Mouse (Mus musculus) CD8-positive naive resting alpha-beta T cell, adult 2 months (primary cell): Measurements from ENCODE around the gene Irf2bp2.

ENCODE experiments used
- DNase-seq, 2 experiments: peaks; one replicate each; pipeline ENCODE4 v3.0.0; 2022; ENCODE audit warnings: low read depth in 2 of 2, low spot score in 2 of 2

The Irf2bp2 gene

DNA sequence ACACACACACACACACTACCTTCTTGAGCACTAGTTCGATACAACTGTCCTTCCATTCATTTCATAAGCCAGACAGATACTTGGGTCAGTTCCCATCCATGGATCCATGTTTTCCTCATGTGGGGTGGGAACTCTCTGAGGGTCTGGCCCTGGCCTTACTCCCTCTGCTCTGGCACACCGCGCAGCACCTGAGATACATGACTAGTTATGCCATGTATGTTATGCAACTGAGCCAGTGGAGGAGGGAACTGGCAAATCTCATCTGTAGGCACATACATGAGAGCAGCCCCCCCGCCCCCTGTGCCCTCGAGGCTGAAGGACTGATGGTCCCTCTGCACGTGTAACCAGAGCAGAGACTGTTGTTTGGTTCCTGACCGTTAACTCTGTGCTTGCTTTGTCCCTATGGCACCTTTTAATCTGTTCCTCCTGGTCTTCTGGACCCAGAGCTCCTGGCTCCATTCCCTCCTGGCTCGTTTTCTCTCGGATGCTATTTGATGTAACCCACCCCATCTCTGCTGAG lies 23.2 kb downstream of the Irf2bp2 start:
- DNase-seq, result no peak

DNA sequence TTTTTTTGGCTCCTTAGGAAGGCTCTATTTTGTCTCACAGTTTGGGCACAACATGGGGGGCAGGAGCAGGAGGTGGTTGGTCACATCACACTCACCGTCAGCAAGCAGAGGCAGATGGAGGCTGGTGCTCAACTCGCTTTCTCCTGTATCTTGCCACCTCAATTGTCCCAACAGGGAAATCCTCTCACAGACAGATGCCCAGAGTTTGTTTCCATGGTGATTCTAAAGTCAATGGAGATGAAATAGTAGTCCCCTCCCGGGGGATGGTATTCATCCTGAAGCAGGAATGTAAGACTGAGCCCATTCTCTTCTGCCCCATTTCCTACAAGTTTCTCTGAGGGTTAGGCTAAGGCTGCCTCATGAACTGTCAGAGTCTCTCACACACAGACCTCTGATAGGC lies 23.7 kb downstream of the Irf2bp2 start:
- DNase-seq, result no peak

DNA sequence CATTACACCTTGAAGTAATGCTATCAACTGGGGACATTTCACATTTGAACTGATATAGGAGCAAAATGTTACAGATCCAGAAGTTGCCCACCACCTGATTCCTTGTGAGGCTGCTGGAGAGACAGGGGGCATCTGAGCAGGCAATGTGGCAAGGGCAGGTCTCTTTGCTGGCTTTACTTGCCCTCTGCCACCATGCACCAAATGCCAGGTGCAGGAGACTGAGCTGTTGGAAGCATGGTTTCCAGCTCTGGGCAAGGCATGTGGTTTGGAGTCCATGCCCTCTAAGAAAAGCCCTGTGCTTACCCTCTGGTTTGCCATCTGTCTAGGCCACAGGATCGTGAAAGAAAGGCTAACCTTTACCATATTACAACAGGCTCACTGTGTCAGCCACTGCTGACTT lies 24.1 kb downstream of the Irf2bp2 start:
- DNase-seq, result no peak

DNA sequence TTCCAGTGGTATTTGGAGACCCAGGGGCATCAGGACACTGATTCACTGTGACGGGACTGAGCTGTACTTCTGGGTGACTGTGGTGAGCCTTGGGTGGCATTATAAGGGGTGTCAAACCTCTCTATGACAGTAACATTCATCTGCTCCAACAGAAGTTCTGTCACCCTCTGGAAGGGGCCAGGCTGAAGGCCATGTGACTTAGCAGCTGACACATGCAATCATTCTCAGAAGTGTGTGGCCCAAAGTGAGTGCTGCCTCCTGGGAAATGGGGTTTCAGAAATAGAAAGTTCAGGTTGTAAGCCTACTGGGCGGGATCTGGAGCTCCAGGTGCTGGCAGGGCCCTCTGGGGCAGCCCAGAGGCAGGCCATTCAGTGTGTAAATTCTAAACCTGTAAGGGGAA lies 26.1 kb downstream of the Irf2bp2 start:
- DNase-seq, result no peak

DNA sequence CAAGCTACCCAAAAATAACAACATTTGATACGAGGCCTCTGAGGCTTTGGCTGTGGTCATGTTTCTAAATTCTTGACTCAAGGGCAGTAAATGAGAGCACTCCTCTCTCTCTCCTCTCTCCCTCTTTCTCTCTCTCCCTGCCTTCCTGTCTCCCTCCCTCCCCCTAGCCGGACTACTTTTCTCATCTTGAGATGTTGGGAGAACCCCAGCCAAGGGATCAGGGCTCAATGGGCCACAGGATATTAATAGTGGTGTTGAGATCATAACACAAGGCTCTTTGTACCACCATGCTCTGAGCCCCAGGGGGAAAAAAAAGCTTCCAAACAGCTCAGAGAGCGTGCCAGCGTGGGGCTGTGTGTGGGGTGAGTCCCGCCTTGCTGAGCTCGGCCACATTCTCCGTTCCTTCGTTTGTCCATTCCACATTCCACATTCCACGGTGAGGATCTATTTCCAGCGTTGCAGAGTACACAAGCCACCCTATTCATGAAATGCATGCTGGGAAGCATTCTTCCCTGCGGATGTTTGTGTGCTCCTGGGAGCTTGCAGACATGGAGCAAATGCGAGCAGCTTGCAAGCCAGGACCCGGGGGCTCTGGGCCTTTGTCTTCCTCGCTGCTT lies 27.2 kb downstream of the Irf2bp2 start:
- no peak for DNase-seq

DNA sequence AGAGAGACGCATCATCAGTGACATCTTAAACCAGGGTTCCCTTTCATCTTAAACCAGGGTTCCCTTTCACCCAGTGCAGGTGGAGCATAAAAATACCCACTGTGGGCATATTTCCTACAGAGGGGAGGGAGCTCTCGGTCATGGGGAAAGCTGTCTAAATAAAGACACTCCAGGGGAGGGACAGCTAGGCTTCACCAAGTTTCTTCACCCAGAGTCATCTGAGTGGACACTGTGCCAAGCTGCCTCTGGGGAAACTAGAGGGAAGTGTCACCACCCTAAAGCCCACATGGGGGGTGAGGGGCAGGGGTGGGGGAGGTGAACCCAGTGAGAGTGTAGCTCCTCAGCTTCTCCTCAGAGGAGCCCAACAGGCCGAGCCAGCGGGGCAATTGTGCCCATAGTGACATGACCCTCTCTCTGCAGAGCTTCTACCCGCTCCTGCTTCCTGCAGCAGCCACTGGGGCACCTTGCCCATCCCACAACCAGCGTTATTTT lies 27.8 kb downstream of the Irf2bp2 start:
- DNase-seq, result no peak

DNA sequence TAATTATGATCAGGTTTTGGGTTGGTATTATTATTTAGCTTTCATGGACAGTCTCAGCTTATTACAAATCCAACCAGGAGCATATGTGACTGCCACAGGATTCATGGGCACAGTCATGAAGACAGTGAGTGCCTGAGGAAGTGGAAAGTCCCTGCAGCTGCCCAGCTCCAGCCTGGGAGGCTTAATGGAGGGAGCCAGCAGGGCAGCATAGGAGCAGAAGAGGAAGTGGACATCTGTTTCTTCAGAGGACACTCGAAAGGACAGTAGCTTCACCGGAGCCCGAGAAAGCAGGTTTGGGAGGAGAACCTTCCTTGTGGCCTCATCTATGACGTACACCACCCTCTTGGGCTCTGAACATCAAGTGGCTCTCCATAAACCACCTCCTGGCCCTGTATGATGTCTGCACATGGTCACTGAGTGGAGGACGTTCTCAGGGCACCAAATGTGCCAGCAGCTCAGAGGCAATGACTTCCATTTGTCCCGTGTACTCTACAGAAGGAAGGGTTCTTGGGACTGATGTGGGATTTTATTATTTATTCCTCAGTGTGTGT lies 28.5 kb downstream of the Irf2bp2 start:
- DNase-seq, result no peak

DNA sequence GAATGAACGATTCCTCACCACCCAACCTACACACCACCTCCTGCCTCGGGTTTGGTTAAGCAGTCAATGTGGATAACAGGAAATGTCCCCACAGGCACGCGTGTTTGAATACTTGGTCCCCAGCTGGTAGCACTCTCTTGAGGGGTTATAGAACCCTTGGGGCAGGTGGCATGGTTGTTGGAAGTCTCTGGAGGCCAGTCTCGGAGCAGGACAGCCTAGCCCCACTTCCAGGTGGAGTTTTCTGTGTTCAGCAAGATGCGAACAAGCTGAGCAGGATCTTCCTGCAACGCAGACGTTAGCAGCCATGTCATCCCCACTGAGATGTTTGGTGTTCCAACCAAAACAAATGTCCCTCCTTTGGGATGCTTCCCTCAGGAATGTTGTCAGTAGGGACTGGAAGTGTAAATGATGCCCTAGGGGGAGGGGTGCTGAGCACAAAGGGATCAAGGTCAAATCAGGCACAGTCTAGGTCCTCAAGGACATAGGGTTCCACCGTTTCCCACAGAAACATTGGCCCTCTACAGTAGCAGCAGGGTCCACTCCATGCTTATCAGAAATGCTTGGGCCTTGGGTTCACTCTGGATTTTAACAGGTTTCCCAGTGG lies 29.1 kb downstream of the Irf2bp2 start:
- DNase-seq, result no peak

DNA sequence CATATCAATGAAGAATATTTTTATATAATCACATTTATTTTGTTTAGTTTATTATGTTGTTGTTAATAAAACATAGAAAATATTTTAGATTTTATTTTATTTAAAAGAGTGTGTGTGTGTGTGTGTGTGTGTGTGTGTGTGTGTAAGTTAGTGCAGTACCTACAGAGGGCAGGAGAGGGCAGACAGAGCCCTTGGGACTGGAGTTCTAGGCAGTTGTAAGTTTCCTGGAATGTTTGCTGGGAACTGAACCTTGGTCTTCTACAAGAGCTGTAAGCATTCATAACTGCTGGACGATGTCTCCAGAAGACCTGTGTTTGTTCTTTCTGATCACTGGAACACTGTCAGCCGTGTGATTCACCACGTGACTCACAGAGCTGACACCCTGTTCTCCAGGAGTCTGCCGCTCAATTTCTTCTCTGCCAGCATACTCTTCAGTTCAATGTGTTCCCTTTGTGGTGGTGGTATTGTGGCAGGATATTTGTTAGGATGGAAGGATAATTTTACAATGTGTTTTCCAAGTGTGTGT lies 32.4 kb downstream of the Irf2bp2 start:
- DNase-seq, result no peak

DNA sequence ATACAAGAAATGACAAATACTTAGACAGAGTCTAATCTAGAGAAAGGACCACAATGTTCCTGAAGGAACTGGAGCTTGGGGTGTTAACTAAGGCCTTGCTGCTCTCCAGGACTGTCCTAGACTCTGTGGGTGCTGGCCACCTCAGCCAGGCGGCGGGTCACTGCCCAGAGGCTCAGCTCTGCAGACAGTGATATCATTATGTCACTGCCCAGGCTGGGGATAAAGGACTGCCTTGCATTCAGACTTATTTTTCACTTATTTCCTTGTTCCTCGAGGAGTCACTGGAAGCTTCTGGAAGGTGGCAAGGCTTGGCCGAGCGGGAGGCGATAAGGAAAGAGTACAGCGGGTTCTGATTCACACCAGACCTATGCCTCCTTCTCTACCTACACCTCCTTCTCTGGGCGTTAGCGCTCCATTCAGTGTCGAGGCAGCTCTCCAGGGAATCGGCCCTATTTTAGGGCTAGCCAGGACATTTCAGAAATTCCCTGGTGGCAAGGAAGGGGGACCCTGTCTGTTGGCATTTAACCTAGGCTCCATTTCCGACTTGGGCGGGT lies 35.3 kb downstream of the Irf2bp2 start:
- no peak for DNase-seq

DNA sequence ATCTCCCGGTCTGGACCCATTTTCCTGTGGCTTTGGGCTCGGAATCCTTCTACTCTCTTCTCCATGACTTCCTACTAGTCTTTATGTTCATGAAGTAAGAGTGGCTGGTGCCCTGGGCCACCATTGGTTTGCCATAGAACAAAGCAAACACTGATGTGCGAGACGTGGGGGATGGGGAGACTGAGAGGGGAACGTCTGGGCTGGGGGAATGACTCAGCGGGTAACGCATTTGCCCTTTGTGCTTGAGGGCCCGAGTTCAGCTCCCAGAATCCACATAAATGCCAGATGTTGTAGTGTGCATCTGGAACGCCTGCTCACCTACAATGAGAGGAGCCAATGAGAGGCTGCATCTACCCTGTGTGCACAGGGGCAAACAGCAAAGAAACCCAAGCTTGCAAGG lies 36.4 kb downstream of the Irf2bp2 start:
- no peak for DNase-seq

DNA sequence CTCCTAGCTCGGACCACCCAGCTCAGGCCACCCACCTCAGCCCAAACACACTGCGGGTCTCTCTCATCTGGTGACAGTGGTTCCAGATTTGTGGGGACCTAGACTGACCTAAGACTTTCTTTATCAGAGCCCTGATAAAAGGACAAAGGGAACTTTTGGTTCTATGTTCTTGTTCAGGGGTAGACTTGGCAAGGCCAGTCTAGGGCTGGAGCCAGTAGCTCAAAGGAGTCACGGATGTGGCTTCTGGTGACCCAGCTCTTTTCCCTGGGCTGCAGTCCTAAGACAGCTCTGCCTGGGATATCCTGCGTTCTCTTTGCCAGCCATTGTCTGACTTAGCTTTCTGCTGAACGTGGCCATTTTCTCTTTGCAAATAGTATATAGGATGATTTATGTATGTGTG lies 37.1 kb downstream of the Irf2bp2 start:
- DNase-seq, result no peak

DNA sequence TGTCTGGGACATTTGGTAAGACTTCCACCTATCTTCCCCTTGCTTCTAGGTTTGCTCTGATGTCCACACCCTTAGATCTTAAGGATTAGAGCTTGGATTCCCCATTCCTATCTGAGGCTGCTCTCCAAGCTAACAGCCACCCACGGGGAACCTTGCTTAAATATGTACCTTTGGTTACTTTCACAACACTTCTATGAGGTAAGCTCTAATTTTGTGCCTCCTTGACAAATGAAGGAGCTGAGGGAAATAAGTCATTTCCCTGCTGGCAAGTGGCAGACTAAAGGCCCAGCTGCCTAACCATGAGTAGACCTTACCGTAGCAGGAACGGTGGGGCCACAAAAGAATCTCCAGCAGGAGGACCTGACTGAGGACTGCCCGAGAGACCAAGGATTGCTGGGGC lies 39.0 kb downstream of the Irf2bp2 start:
- no peak for DNase-seq

DNA sequence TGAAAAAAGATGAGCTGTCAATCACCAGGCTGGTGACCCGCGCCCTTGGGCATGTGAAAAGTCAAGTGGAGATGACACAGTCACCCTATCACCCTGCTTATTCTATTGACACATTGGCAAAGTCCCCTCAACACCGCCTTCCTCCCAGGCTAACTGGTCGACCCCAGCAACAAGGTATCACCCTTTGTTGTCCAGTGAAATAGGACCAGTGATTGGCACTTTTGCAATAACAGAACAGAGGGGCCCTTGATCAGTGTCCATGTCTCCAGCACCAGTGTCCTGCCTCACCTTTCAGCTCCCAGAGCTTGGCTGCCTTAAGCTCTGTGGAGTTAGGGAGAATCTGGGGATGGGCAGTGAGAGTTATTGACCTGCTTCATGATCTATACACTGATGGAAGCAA lies 41.9 kb downstream of the Irf2bp2 start:
- DNase-seq, result no peak

DNA sequence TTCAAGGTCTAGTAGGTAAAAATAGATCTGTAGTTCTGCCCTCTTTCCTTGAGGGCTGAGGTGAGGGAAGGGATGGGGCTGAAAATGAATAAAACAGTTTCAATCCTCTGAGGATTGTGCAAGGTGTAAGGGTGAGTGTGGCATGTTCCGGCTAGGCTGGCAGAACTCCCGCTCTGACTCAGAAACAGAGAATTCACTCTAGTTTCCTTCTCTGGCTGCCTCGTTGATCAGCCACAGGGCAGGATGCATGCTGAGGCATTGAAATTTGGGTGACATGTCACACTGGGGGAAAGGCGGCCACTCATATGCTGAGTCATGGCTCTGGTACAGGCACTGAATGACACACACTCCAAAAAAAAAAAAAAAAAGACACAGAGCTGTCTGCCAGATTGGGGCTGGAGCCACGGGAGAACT lies 42.8 kb downstream of the Irf2bp2 start:
- DNase-seq, result no peak

DNA sequence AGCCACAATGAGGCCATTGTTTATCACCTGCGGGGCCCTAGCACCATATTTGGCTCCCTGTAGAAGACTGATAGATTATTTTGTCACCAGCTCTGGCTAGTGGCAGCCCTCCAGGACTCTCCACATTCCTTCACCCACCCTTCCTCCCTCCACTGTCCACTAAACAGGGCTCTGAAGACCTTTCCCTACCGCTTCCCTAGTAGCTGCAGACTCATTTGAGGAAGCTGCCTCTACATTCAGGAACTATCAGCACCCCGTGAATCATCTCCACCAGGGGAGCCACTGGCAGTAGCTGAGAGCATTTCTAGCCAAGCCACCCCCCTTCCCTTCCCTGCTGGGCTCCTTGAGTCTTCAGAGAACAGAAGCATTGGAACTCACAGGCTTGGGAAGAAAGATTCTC lies 45.9 kb downstream of the Irf2bp2 start:
- DNase-seq, result no peak

DNA sequence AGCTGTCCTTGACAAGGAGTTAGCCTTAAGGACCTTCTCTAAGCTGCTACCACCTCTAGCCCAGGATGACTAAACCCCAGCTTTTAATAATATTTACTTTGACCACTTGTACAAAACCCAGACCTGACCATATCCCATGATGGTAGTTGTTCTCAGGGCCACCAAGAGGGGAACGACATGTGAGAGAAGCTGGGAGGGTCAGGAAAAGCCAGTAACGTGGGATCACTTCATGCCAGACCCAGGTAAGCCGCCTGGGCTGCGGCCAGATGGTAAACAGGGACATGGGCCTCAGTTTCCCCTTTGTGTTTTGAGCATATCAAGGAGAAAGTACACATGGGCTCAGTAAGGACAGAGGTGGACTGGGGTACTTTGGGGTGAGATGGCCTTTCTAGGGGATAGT lies 46.4 kb downstream of the Irf2bp2 start:
- DNase-seq, result no peak

DNA sequence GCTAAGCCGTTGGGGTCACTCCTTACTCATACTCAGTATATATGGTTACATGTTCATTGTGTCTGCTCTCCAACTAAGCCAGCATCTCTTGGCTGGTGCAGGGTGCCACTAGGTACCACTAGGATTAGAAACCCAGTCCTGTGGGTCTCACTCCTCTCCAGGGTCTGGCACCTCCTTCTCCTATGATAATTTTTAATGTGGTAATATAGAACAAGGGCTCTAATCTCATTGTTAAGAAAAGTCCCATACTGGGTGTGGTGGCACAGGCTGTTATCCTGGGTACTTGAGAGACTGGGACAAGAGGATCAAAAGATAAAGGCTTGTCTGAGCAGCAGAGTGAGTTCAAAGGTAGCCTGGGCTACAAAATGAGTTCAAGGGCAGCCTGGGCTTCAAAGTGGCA lies 47.3 kb downstream of the Irf2bp2 start:
- no peak for DNase-seq

DNA sequence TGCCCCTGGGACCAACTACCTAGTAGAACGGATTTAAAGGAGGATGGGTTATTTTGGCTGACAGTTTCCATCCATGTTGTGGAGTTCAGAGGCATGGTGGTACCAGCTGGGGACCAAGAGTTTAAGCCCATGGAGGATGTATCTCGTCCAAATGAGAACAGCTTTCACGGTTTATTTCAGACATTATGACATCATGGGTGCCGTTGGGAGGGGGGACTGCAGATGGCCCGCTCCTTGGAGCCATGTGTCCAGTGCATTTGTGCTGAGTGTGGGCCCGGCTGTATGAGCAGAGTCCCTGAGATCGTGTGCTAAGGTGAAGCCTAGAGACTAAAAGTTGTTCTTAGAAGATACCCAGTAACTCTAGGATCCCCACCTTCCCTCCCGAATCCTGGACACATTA lies 50.4 kb downstream of the Irf2bp2 start:
- DNase-seq, result no peak

DNA sequence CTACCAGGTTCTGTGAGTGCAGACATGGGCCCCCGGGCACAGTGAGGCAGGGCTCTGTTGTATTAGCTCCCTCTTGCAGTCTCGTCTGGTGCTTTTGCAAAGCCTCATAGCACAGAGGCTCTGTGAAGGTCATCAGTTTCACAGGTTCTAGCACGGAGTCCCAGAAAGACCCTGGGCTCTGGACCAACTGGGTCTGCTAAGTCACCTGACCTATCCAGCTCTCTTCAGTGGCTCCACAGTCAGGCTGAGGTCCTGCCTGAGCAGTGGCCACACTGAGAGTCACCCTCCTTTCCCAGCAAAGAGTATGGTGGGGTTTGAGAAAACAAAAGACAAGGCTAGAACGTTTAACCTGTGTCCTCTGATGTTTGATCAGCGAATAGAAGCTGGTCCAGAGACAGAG lies 51.0 kb downstream of the Irf2bp2 start:
- DNase-seq, result no peak

DNA sequence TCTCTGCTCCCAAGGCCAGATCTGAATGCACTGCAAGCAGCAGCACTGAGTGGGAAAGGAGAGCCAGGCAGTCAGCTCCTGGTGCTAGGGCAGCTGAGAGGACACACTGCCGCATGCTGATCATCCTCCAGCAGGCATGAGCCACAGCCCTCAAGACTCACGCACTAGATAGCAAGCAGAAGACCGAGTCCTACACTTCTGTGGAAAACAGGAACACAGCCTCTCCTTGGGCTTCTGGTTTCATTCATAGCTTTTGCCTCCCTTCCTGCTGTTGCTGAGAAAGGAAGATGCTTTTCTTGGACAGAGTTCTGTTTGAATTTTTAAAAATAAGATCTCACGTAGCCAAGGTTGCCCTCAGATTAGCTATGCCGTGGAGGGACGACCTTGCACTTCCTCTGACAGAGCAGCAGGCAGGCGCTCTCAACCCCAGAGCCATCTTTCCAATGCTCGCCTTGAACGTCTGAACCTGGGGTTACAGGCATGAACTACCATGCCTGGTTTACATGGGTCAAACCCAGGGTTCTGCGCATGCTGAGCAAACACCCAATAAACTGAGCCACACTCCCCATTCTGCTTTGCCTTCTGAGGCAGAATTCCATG lies 51.6 kb downstream of the Irf2bp2 start:
- no peak for DNase-seq

DNA sequence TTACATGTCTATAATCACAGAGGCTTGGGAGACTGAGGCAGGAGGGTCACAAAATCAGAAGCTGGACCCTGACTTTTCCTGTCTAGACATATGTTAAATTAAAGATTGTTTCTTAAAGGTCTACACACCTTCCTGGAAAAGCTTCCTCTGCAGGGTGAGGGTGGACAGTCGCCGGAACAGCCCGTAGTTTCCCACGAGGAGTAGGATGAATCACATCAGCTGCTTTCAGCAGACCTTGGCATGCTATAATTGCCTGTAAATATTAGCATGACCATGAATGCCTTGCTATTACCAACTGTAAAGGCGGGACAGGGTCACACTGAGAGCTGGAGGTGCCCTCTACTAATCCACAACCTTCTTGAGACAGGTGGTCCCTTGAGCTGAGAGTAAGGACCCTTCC lies 53.5 kb downstream of the Irf2bp2 start:
- DNase-seq, result no peak
